Mouse (Mus musculus) intestine, embryonic 14.5 days (tissue): ENCODE measurements around the gene Phf12. TPM values are rescaled to one million over a fixed set of nuclear protein-coding genes. Genes with fewer than 3 reads are reported as not detected.
"Not testable (repeated sequence)": the region's sequence is repeated elsewhere in the genome, so short reads cannot be mapped to it uniquely, and the experiment has no call there.

Experiments
- ATAC-seq: fragments of 200-750 bp; cut with Nextera tagmentation; replicated peaks from 2 replicates; pipeline ENCODE4 v1.8.0; 2017; ENCODE audit warnings: low read depth, moderate number of reproducible peaks, moderate TSS enrichment, moderate library complexity; ENCODE audit not compliant: low FRiP score, low TSS enrichment
- DNase-seq: peaks from one replicate; pipeline ENCODE4 v3.0.0-alpha.2; 2018; ENCODE audit warnings: low spot score
- H3K27ac ChIP-seq: fragments of 300-500 bp; sonication (generic); 2 replicates; pipeline ENCODE4 v1.5.1; 2014; ENCODE audit warnings: low read depth, mild to moderate bottlenecking, control low read depth
- H3K27me3 ChIP-seq: fragments of 300-500 bp; sonication (generic); replicated peaks from 2 replicates; pipeline ENCODE4 v1.6.1; 2014; ENCODE audit warnings: low read length, control low read depth; ENCODE audit not compliant: control insufficient read depth, insufficient read depth
- H3K36me3 ChIP-seq: fragments of 300-500 bp; sonication (generic); 2 replicates; pipeline ENCODE4 v1.6.1; 2014; ENCODE audit warnings: low read length, control low read depth; ENCODE audit not compliant: control insufficient read depth, insufficient read depth
- H3K4me1 ChIP-seq: fragments of 300-500 bp; sonication (generic); replicated peaks from 2 replicates; pipeline ENCODE4 v1.6.1; 2014; ENCODE audit warnings: low read length, control low read depth, mixed read lengths; ENCODE audit not compliant: control insufficient read depth, insufficient read depth
- H3K4me2 ChIP-seq: fragments of 300-500 bp; sonication (generic); 2 replicates; pipeline ENCODE4 v1.6.1; 2014; ENCODE audit warnings: low read length
- H3K4me3 ChIP-seq: fragments of 300-500 bp; sonication (generic); 2 replicates; pipeline ENCODE4 v1.5.1; 2014; ENCODE audit warnings: low read depth, low read length, control low read depth, mixed read lengths
- H3K9ac ChIP-seq: fragments of 300-500 bp; sonication (generic); 2 replicates; pipeline ENCODE4 v1.6.1; 2014; ENCODE audit warnings: mild to moderate bottlenecking, low read length
- H3K9me3 ChIP-seq: fragments of 300-500 bp; sonication (generic); 2 replicates; pipeline ENCODE4 v1.6.1; 2016; ENCODE audit warnings: low read length, control low read depth; ENCODE audit not compliant: control insufficient read depth
- WGBS: fragments of 180-500 bp; shearing (Covaris S2); extraction: QIAGEN DNeasy Blood & Tissue Kit; methylation state at CpG from one replicate; pipeline ENCODE4 v1.1.7; 2014; 5-methylcytosine and 5-hydroxymethylcytosine counted together
- polyA plus RNA-seq: library from polyadenylated mRNA; unstranded; fragments of >200 nt; fragmentation: Nextera tagmentation; extraction: Ambion mirVana; gene quantifications from 2 replicates; pipeline ENCODE4 v1.2.1, GENCODE M21; 2014

Phf12 gene
- polyA plus RNA-seq, 1 experiment from 2014 or later: 16.5 TPM

GRCm38 (mm10) chr11:78031947-78032808 lies 49.6 kb downstream of the Phf12 start, which contains the start of gene Dhrs13:
Gene Dhrs13, plus strand, starts transcription at chr11:78032280.
- ATAC-seq (peak; percentile 89), DNase-seq (peak; percentile 96)
- Histone ChIP-seq H3K27me3 (no peaks in the 10 kb centered on the region), H3K27ac (peak within 1 kb of the TSS; percentile 80), H3K4me3 (peak within 1 kb of the TSS; percentile 66), H3K36me3 (peaks cover 38% of the 10 kb centered on the region), H3K9ac (peak within 1 kb of the TSS; percentile 63), H3K4me2 (peak within 1 kb of the TSS; percentile 64), H3K9me3 (no peaks in the 10 kb centered on the region), H3K4me1 (peaks cover 15% of the 10 kb centered on the region)
- under 1% methylated on average over 96 of the region's 96 CpGs for WGBS

- DNase-seq: no peak
Observed at GRCm38 (mm10) chr11:78032809-78033195, 50.2 kb downstream of the Phf12 start.

GRCm38 (mm10) chr11:78033931-78034617 lies 51.5 kb downstream of the Phf12 start:
- ATAC-seq (no peak), DNase-seq (no peak)
- Histone ChIP-seq H3K9me3 (no peaks in the 10 kb centered on the region), H3K4me3 (no peak overlapping the region), H3K36me3 (peaks cover 19% of the 10 kb centered on the region), H3K4me1 (peaks cover 20% of the 10 kb centered on the region), H3K4me2 (no peak overlapping the region), H3K9ac (no peak overlapping the region), H3K27ac (no peak overlapping the region), H3K27me3 (no peaks in the 10 kb centered on the region)
- 94% methylated on average over 23 of the region's 23 CpGs for WGBS

More at GRCm38 (mm10) chr11:78032809-78033195, 50.2 kb downstream of the Phf12 start:
- Histone ChIP-seq H3K4me1 (peaks cover 17% of the 10 kb centered on the region), H3K36me3 (peaks cover 32% of the 10 kb centered on the region), H3K27me3 (no peaks in the 10 kb centered on the region), H3K9me3 (no peaks in the 10 kb centered on the region), H3K4me2 (peak overlapping the region; percentile 64), H3K9ac (peak overlapping the region; percentile 63), H3K4me3 (peak overlapping the region; percentile 66), H3K27ac (peak overlapping the region; percentile 80)
- 8% methylated on average over 5 of the region's 5 CpGs for WGBS
- ATAC-seq: no peak

- DNase-seq: no peak
- 82% methylated on average over 10 of the region's 10 CpGs for WGBS
Observed at GRCm38 (mm10) chr11:78036791-78037190, 54.2 kb downstream of the Phf12 start.

GRCm38 (mm10) chr11:78037831-78038752 lies 55.5 kb downstream of the Phf12 start, which contains the start of gene Flot2:
Gene Flot2, plus strand, starts transcription at chr11:78037931.
- H3K27ac ChIP-seq: peak within 1 kb of the TSS; percentile 38; the same call in 1 of the 2 replicates
- H3K4me2 ChIP-seq: peak within 1 kb of the TSS; percentile 89
- peaks cover 7% of the 10 kb centered on the region for H3K4me1 ChIP-seq
- DNase-seq: peak; percentile 73
- H3K4me3 ChIP-seq: peak within 1 kb of the TSS; percentile 87
- peak; percentile 87 for ATAC-seq
- H3K36me3 ChIP-seq: peaks cover 5% of the 10 kb centered on the region; the same call in 1 of the 2 replicates
- peak within 1 kb of the TSS; percentile 81 for H3K9ac ChIP-seq
- no peaks in the 10 kb centered on the region for H3K9me3 ChIP-seq
- H3K27me3 ChIP-seq: no peaks in the 10 kb centered on the region
- WGBS: 2% methylated on average over 51 of the region's 55 CpGs

More at GRCm38 (mm10) chr11:78036791-78037190, 54.2 kb downstream of the Phf12 start:
- Histone ChIP-seq H3K4me2 (no peak overlapping the region), H3K9me3 (no peaks in the 10 kb centered on the region), H3K9ac (no peak overlapping the region), H3K4me1 (peaks cover 13% of the 10 kb centered on the region), H3K36me3 (peaks cover 5% of the 10 kb centered on the region; the same call in 1 of the 2 replicates), H3K27ac (no peak overlapping the region), H3K27me3 (no peaks in the 10 kb centered on the region), H3K4me3 (no peak overlapping the region)
- ATAC-seq: no peak

GRCm38 (mm10) chr11:78040878-78041277 lies 58.3 kb downstream of the Phf12 start:
- 77% methylated on average over 2 of the region's 2 CpGs for WGBS
- no peak overlapping the region for H3K4me2 ChIP-seq
- H3K27me3 ChIP-seq: no peaks in the 10 kb centered on the region
- H3K36me3 ChIP-seq: no peaks in the 10 kb centered on the region
- H3K4me3 ChIP-seq: no peak overlapping the region
- ATAC-seq (no peak), DNase-seq (no peak)
- no peak overlapping the region for H3K27ac ChIP-seq
- no peak overlapping the region for H3K9ac ChIP-seq
- H3K4me1 ChIP-seq: peaks cover 5% of the 10 kb centered on the region; the same call in 1 of the 2 replicates
- no peaks in the 10 kb centered on the region for H3K9me3 ChIP-seq

- not testable (repeated sequence) for ATAC-seq, H3K27ac ChIP-seq, H3K4me3 ChIP-seq, H3K4me2 ChIP-seq, H3K9ac ChIP-seq, H3K4me1 ChIP-seq, DNase-seq, H3K9me3 ChIP-seq, H3K36me3 ChIP-seq, H3K27me3 ChIP-seq
- WGBS: 90% methylated on average over 4 of the region's 4 CpGs
Observed at GRCm38 (mm10) chr11:78042290-78042870, 59.8 kb downstream of the Phf12 start.
